Mouse (Mus musculus) retina, adult 2 months (tissue): ENCODE measurements at regions not wholly inside any gene's neighbourhood (a gene's known extent, or its start where the extent isn't known, plus 50 kb on each side); places are given as distances from the start of the nearest gene placed in this dataset.
A peak's percentile ranks its signal among the peaks of the same experiment; 100 is the strongest.

Source experiments
- DNase-seq: peaks from one replicate; pipeline ENCODE4 v3.0.0-alpha.2; 2012; ENCODE audit warnings: low read depth, low spot score

DNA sequence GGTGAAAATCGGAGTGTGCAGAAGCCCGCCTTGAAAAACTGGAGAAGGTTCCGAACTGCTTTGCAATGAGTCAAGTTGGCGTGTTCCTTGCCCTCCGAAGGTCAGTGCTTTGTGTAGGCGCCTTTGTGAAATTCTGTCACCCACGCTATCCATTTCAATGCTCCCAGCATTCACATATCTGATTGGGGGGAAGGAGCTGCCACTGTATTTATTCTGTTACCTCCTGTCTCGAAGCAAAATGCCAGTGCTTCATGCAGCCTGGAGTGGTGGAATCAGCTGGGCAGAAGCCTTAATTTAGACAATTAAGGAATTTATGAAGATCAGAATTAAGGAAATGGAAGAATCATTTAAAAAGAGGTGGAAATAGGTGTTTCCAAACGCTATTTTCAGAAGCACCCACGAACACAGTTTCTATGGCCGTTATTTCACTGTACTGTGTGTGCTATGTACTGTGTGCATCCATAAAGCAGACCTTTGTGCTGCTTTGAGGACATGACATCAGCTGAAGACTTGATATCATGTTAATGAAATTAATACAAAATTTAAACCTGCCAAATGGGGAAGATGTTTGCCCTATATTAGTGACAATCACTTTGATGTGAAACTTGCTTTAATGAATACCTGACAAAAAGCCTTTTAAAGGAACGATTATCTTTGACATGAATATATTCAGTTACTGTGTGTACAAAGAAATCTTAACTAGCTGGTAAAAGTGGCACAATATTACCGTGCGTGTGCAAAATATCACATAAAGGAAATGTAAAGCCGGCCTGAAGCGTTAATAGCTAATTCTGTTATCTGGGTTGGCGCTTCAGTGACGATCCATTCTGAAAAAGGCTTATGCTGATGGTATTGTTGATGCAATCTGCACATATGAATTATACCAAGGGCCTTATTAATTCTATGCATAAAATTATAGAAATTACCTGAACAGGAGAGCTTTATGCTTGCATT lies 72.9 kb upstream of the Gls start:
- DNase-seq: no peak

DNA sequence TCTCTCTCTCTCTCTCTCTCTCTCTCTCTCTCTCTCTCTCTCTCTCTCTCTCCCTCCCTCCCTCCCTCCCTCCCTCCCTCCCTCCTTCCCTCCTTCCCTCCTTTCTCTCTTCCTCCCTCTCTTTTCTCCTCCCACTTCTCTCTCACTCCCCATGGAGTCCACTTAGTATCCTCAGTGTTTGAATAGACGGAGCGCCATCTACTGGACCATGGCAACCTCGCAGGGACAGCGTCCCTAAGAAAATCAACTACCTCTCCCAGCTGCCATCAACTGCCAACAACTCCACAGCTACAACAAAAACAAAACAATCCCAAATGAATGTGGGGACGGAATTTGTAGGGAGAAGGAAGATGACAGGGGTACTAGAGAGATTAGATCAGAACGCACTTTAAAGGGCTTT lies 69.5 kb upstream of the Gls start:
- peak; percentile 54 for DNase-seq

DNA sequence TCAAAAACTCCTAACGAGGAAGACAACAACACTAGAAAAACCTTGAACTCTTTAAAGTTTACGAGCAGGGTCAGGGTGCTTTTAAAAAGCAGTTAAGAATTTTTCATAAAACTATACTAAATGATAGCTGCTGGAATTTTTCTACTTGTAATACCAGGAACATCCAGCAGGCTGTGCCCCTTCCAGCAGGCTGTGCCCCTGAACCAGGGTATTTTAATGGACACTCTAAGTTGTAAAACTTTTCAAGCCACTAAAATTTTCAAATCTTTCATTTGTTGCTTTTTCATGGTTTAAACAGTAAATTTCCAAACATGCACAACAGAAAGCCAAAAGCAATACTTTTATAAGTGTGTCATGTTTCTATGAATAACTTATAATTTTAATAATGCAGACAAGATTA lies 68.2 kb upstream of the Gls start:
- DNase-seq: no peak

DNA sequence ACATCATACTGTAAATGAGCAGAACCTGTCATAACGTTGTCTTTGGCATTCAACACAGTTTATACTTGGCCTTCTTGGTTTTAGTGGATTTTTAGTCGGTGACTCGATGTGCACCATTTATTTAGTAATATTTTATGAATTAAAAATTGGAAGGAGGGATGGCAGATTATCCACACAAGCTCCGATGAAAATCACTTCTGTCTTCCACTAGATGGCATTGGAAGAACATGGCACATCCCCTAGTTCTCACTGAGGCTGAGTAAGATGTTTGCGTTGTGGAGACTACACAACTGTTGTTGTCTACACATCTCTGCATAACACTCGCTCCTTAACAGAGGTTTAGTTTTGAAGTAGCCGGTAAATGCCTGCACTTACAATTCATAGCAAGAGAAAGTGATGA lies 66.5 kb upstream of the Gls start:
- DNase-seq: peak; percentile 18

DNA sequence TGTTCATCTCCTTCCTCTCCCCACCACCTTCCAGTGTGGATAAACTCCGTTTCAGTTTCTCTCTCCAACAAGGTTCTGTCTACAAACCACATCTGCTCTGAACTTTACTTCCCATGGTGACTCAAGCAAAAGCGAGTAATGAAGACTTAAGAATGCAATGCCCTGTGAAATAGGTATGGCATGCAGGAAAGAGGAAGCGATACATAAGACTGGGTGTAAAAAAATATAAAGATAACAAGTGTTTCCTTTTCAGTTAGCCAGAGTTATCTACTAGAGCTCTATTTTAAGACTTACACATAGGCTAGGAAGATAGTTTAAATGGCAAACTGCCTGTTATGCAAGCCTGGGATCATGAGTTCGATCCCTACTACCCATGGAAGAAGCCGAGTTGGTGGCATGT lies 65.3 kb upstream of the Gls start:
- no peak for DNase-seq

DNA sequence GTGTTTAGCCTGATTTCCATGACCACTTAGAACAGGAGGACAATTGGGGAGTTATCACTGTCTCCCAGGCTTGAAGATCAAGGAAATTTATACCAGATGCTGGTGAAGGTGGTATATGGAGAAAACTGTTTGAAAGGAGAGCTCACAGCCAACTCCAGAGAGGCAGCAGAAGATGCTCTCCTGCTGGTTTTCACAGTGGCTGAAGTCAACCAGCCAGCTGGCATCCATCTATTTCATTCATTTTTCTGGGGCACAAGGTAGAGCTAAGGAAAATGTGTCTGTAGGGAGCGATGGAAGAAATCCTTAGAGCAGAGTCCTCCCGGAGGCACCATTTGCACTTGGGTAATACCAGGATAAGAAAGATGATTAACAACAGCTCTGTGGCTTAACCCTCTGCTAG lies 63.1 kb upstream of the Gls start:
- DNase-seq: no peak

DNA sequence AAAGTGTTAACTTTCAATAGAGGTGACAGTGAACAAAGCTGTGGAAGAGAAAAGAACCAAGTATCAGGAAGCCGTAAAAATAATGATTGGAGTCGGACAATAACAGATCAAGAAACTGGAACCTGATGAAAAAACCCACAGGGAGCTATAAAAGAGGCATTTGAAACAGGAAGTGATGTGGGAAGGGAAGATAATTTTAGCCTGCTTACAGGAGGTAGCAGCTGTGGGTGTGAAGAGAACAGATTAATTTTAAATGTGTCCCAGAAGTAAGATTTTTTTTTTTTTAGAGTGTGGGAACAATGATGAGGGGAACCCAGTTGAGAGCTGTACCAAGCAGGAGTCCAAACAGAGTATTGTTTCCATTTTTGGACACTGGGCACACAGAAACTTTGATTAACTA lies 61.5 kb upstream of the Gls start:
- no peak for DNase-seq

DNA sequence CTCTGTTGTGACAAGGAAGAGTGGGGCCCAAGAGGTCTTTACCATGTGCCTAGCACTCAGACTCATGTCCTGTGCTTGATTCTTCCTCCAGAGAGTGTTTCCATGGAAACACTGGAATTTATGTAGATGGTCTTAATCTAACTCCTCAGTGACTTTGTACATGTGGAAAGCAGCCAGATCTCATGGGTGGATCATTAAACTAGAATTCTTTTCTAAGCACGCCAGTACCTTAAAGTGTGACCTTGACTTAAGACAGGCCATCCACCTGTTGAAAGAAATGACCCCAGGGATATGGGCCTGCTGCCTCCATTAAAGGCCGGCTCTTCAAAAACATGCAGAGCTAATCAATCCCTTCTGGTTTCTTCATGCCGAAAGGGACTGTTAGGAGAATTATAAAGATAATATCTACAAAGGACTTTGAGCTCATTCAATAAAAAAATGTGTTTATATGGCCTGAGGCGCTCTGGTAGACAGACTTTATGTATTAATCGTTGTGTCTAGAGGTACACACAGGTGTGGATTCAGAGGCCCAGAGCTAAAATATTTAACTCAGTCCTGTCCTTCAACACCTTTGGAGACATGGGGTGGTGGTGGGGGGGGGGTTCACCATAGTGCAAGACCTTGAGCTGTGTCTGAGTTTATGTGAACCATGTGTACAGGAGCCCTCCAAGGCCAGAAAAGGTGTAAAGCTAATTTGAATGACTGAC lies 60.5 kb upstream of the Gls start:
- no peak for DNase-seq
